Mouse (Mus musculus): ENCODE results near the gene Med22. TPM values are rescaled to one million over a fixed set of nuclear protein-coding genes. Genes with fewer than 3 reads are reported as not detected.

Gene Med22
- total and polyA plus RNA-seq, 3 experiments = 79.0 to 90.1 TPM; not detected in 1

GRCm38 (mm10) chr2:26933304-26934055 is 23.0 kb upstream of the Med22 start, which contains the start of the genes Surf4 and Stkld1 (continued):
- peak; percentile 63 for TF ChIP-seq NRF1 (IDR thresholded peaks at IDR 0.05; ENCODE audit: insufficient read depth, low read depth, low read length, poor library complexity, severe bottlenecking)
- 0 out of 2 replicates have a peak, but pooled peaks have one; percentile 75 for TF ChIP-seq UBTF (IDR thresholded peaks at IDR 0.05; ENCODE audit: borderline replicate concordance, insufficient read depth, low read depth, low read length)
- TF ChIP-seq ZC3H11A (IDR thresholded peaks at IDR 0.05; ENCODE audit: low read depth, low read length) = no peak

GRCm38 (mm10) chr2:26932473-26933303 is 22.2 kb upstream of the Med22 start:
- Histone ChIP-seq H3K27ac (ENCODE audit: control insufficient read depth, low read depth, low read length) (peak overlapping the region; percentile 56), H3K9ac (ENCODE audit: control insufficient read depth, low read depth, low read length, poor library complexity, severe bottlenecking) (peak overlapping the region; percentile 94), H3K36me3 (ENCODE audit: control insufficient read depth in 1 of 2, insufficient read depth in 2 of 2, low read length in 2 of 2) (peaks cover 5 to 38% of the 10 kb centered on the region in 2 experiments; a peak in 3 of 4 replicates), H3K79me2 (ENCODE audit: control insufficient read depth, insufficient read depth, low read length, poor library complexity) (peaks cover 53% of the 10 kb centered on the region), H3K4me1 (ENCODE audit: control insufficient read depth in 1 of 2, insufficient read depth in 2 of 2, low read length in 2 of 2) (peaks cover 19 to 46% of the 10 kb centered on the region in 2 experiments), H3K27me3 (ENCODE audit: control insufficient read depth in 1 of 2, insufficient read depth in 2 of 2, low read length in 2 of 2) (no peaks in the 10 kb centered on the region), H3K4me3 (ENCODE audit: control insufficient read depth in 1 of 2, insufficient read depth in 1 of 2, low read depth in 2 of 2, low read length in 2 of 2) (peak overlapping the region; percentile 73 to 99), H3K9me3 (replicated peaks; ENCODE audit: insufficient read depth, low read length) (no peaks in the 10 kb centered on the region)
- TF ChIP-seq E2F4 (IDR thresholded peaks at IDR 0.05; ENCODE audit: borderline replicate concordance, low read depth, low read length) (no peak), SMC3 (IDR thresholded peaks at IDR 0.05; ENCODE audit: low read depth, low read length) (no peak), POLR2A (IDR thresholded peaks at IDR 0.05; ENCODE audit: control insufficient read depth in 1 of 2, insufficient read depth in 1 of 2, low read depth in 1 of 2, low read length in 2 of 2, poor library complexity in 1 of 2) (no peak), MXI1 (IDR thresholded peaks at IDR 0.05; ENCODE audit: low read depth, low read length) (peak; percentile 37; the same call in 1 of the 2 replicates), TAL1 (IDR thresholded peaks at IDR 0.05; ENCODE audit: low read length) (no peak), TCF12 (IDR thresholded peaks at IDR 0.05; ENCODE audit: low read depth, low read length) (no peak), MYB (IDR thresholded peaks at IDR 0.05; ENCODE audit: low read depth, low read length) (no peak), NRF1 (IDR thresholded peaks at IDR 0.05; ENCODE audit: insufficient read depth, low read depth, low read length, poor library complexity, severe bottlenecking) (0 out of 2 replicates have a peak, but pooled peaks have one; percentile 16), TBP (IDR thresholded peaks at IDR 0.05; ENCODE audit: low read depth, low read length) (no peak), SIN3A (IDR thresholded peaks at IDR 0.05; ENCODE audit: low read length) (0 out of 2 replicates have a peak, but pooled peaks have one; percentile 54), JUND (IDR thresholded peaks at IDR 0.05; ENCODE audit: low read depth, low read length) (no peak), BHLHE40 (IDR thresholded peaks at IDR 0.05; ENCODE audit: borderline replicate concordance, low read depth, low read length) (no peak)
- peak; percentile 59 for DNase-seq (ENCODE audit: low read depth, low spot score)

- Histone ChIP-seq H3K9ac (ENCODE audit: control insufficient read depth, low read depth, low read length, poor library complexity, severe bottlenecking) (no peak overlapping the region), H3K9me3 (replicated peaks; ENCODE audit: insufficient read depth, low read length) (no peaks in the 10 kb centered on the region), H3K79me2 (ENCODE audit: control insufficient read depth, insufficient read depth, low read length, poor library complexity) (peaks cover 57% of the 10 kb centered on the region), H3K27me3 (ENCODE audit: control insufficient read depth in 1 of 2, insufficient read depth in 2 of 2, low read length in 2 of 2) (no peaks in the 10 kb centered on the region), H3K27ac (ENCODE audit: control insufficient read depth, low read depth, low read length) (peak overlapping the region; percentile 11; the same call in 1 of the 2 replicates), H3K36me3 (ENCODE audit: control insufficient read depth in 1 of 2, insufficient read depth in 2 of 2, low read length in 2 of 2) (peaks cover 8 to 31% of the 10 kb centered on the region in 2 experiments; a peak in 3 of 4 replicates), H3K4me1 (ENCODE audit: control insufficient read depth in 1 of 2, insufficient read depth in 2 of 2, low read length in 2 of 2) (peaks cover 14 to 38% of the 10 kb centered on the region in 2 experiments), H3K4me3 (ENCODE audit: control insufficient read depth in 1 of 2, insufficient read depth in 1 of 2, low read depth in 2 of 2, low read length in 2 of 2) (no peak overlapping the region)
- peak; percentile 65 for TF ChIP-seq SMC3 (IDR thresholded peaks at IDR 0.05; ENCODE audit: low read depth, low read length)
- TF ChIP-seq CHD2 (IDR thresholded peaks at IDR 0.05; ENCODE audit: low read length) = no peak
- no peak for TF ChIP-seq MXI1 (IDR thresholded peaks at IDR 0.05; ENCODE audit: low read depth, low read length)
- TF ChIP-seq TCF12 (IDR thresholded peaks at IDR 0.05; ENCODE audit: low read depth, low read length) = 0 out of 2 replicates have a peak, but pooled peaks have one; percentile 9
- TF ChIP-seq USF1 (IDR thresholded peaks at IDR 0.05; ENCODE audit: low read depth, low read length) = no peak
- no peak for TF ChIP-seq E2F4 (IDR thresholded peaks at IDR 0.05; ENCODE audit: borderline replicate concordance, low read depth, low read length)
- no peak for TF ChIP-seq USF2 (IDR thresholded peaks at IDR 0.05; ENCODE audit: borderline replicate concordance in 1 of 2, insufficient read depth in 1 of 2, low read depth in 1 of 2, low read length in 2 of 2)
- TF ChIP-seq SIN3A (IDR thresholded peaks at IDR 0.05; ENCODE audit: low read length) = peak; percentile 53
- 0 out of 2 replicates have a peak, but pooled peaks have one; percentile 46 for TF ChIP-seq ZC3H11A (IDR thresholded peaks at IDR 0.05; ENCODE audit: low read depth, low read length)
- TF ChIP-seq JUND (IDR thresholded peaks at IDR 0.05; ENCODE audit: low read depth, low read length) = peak; percentile 74; the same call in 1 of the 2 replicates
- peak; percentile 57 to 84 (median 78) for TF ChIP-seq CTCF (IDR thresholded peaks at IDR 0.05 in 2 of 3, conservative IDR thresholded peaks at IDR 0.05 in 1 of 3; ENCODE audit: control insufficient read depth in 1 of 3, insufficient read depth in 1 of 3, low read depth in 2 of 3, low read length in 3 of 3, poor library complexity in 1 of 3, severe bottlenecking in 1 of 3)
- peak; percentile 66 for TF ChIP-seq RAD21 (IDR thresholded peaks at IDR 0.05; ENCODE audit: low read depth, low read length)
- peak; percentile 88 for DNase-seq (ENCODE audit: low read depth, low spot score)
These were observed 19.9 kb upstream of the Med22 start for GRCm38 (mm10) chr2:26930390-26930789.
